Mouse (Mus musculus) forelimb bud, embryonic 11.5 days (tissue): ENCODE data around the gene St13.

Source experiments
- DNase-seq: peaks from one replicate; pipeline ENCODE4 v3.0.0-alpha.2; 2012; ENCODE audit warnings: low read depth, low spot score

Gene St13

GRCm38 (mm10) chr15:81399638-81400315 lies at the start of gene St13, which contains the start of gene Xpnpep3:
St13 (minus strand) TSS chr15:81400077.
Xpnpep3 (plus strand) TSS chr15:81400138.
- DNase-seq, result peak; percentile 95

DNA sequence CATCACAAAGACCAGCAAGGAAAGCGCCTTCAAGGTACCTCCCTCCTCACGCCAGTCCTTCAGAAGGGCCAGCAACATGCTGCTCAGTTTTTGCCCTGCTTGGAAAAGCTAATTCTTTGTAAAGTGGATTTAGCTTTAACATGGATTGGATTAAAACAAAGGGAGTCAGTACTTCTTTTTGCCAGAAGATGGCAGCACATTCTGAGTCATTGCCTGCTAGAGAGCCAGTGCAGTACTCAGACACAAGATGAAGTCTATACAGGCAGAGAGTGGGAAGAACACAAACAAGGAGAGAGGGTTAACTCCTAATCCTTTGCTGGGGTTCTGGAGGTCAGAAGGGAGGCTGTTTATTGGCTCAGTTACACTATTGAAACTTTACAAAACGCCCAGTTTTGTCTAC lies 48.6 kb upstream of the St13 start:
- peak; percentile 83 for DNase-seq

DNA sequence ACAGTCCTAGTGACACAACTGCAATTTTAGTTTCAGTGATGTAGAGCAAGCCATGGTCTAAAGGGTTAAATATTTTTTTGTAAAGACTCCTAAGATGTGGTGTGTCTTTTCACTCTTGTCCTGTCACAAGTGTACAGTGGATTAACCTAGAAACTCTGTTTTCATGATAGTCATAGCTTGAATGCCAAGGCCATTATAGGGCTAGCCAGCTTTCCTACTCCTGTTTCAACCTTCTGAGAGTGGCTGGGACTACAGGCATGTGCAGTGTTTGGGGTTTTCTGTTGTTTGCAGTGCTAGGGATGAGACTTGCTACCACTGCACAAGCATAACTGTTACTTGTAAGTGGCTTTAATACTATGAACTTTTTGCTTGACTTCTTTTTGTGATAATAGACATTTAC lies 39.4 kb upstream of the St13 start:
- DNase-seq, result no peak

DNA sequence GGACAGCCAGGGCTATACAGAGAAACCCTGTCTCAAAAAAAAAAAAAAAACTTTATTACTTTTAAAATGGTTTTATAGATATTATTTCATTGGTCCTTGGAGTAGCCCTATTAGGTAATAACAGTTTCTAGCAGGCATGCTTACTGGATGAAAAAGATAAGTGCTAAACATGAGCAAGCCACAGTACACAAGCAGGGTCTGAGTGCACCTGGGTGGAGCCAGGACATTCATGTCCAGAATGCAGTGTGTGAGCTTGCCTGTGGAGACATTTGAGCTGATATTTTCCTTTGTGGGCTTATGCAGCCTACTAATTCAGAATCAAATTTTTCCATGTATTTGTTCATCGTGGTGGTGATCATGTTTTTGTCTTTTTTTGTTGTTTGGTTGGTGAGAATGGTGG lies 38.5 kb upstream of the St13 start:
- no peak for DNase-seq

GRCm38 (mm10) chr15:81431195-81431594 lies 31.3 kb upstream of the St13 start:
- no peak for DNase-seq

- DNase-seq, result no peak
Measured at GRCm38 (mm10) chr15:81427947-81428346, 28.1 kb upstream of the St13 start.

DNA sequence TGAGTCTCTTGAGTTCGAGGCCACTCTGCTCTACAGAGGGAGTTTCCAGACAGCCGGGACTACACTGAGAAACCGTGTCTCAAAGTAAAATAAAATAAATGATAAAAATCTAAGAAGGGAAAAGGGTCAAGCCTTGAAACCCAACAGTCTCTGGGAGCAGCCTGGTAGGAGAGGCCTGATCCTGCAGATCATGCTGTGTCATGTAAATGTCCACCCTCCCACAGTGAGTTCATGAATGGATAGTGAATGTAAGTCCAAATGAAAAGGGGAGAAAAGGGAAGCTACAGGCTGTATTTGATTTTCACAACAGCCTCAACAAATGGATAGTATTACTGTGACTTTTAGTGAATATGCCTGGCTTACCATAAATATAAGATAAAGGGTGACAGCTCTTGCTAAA lies 25.4 kb upstream of the St13 start:
- DNase-seq, result no peak

- no peak for DNase-seq
Measured at GRCm38 (mm10) chr15:81422156-81422681, 22.3 kb upstream of the St13 start.

DNA sequence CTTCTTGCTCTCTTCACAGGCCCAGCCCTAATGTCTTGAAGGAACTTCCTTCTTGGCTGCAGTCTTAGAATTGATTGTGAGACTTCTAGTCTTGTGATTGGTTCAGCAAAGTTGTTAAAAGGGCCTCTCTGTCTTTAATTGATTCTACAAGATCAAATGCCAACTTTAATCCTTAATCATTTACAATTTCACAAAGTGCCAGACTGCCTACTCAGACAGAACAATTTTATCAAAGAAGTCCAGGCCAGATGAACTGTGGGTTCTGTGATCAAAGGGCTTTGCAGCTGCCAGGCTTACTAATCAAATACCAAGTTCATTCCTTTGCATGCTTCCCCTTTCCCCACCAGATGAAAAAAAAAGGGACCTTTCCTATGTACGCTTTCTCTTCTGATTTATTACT lies 21.6 kb upstream of the St13 start:
- DNase-seq, result no peak

DNA sequence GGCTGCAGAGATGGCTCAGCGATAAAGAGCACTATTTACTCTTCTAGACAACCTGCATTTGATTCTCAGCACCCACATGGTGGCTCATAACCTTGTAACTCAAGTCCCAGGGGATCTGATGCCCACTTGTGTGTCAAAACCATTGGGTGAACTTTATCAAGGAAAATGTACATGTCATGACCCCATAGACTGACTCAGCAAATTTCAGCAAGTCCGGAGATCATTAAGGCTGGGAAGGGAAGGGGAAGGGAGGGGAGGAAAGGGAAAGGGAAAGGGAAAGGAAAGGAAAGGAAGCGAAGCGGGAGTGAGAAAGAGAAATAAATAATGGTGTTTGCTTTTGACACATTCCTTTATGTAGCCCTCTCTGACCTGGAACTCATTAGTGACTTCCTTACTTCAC lies 18.2 kb upstream of the St13 start:
- DNase-seq, result no peak

DNA sequence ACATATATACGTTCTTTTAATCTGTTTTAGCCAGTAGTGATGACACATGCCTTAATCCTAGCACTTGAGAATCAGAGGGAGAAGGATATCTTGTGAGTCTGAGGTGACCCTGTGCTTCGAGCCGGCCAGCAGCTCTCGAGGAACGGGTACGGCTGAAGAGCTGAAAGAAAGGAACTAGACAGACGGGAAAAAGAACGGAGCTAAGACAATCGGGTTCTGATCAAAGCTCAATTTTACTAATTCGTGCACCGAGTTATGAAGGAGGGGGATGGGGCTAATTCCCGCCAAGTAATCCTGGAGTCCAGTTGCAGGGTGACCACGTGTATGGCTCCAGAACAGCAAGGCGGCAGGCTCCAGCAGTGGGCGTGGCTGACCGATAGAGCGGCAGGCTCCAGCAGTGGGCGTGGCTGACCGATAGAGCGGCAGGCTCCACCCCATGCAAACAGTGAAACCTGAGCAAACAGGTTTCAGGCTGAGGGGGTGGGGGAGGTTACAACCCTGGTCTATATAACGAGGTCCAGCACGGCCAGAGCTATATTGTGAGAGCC lies 17.0 kb upstream of the St13 start:
- peak; percentile 64 for DNase-seq

DNA sequence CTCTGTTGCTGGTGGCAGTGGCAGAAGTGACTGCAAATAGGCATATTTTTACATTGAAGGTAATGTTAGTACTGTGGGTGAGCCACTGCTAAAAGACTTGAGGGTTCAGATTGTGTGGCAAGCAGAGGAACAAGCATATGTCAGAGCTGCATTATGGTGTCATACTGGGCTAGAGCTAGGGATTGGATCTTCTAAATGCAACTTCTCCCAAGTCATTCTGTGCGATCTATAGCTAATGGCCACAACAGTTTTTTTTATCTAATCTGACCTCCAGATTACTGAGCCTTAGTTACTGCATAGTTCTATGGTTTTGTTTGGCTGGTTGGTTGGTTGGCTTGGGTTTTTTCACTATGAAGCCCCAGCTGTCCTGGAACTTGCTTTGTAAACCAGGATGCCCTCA lies 8.3 kb upstream of the St13 start, which contains the start of gene Dnajb7:
TSS of gene Dnajb7 (minus strand) at position 101 of the 400 bp plus-strand sequence.
- DNase-seq, result no peak

- no peak for DNase-seq
Measured at GRCm38 (mm10) chr15:81405008-81405407, 5.1 kb upstream of the St13 start.

- no peak for DNase-seq
Measured at GRCm38 (mm10) chr15:81399297-81399637, 610 bp downstream of the St13 start.

GRCm38 (mm10) chr15:81398189-81398588 lies 1.7 kb downstream of the St13 start:
- DNase-seq, result no peak

DNA sequence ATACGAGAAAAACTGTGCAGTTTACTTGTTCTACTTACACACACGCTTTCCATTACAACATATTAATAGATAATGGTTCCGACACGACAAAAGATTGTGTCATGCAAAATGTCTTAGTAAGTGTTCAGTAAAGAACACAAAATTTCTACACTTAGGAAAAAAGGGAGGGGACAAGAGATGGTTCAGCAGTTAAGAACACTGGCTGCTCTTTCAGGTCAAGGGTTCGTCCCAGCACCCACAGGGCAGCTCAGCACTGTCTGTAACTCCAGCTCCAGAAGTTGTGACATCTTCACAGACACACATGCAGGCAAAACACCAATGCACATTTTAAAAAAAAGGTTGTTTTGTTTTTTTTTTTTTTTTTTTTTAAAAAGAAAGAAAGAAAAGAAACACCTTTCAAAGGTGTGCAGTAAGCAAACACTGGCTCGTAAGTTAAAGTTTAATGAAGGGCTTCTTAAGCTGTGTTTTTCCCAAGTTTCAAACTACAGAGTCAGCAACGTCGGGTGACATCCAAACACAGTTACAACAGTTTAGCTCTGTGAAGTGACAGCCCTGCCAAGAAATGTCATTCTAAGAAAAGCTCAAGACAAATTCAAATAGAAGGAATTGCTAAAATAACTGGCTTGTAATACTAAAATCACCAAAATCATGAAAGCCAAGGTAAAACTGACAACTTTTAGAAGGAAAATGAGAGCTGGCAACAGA lies 5.5 kb downstream of the St13 start:
- DNase-seq, result no peak

GRCm38 (mm10) chr15:81392997-81393396 lies 6.9 kb downstream of the St13 start:
- DNase-seq, result no peak

DNA sequence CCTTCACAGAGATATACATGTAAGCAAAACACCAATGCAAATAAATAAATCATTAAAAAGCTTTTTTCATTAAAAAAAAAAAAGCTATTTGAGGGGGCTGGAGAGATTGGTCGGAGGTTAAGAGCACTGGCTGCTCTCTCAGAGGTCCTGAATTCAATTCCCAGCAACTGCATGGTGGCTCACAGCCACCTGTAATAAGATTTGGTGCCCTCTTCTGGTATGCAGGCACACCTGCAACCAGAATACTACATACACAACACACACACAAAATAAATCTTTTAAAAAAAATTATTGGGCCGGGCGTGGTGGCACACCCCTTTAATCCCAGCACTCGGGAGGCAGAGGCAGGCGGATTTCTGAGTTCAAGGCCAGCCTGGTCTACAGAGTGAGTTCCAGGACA lies 13.6 kb downstream of the St13 start:
- no peak for DNase-seq

DNA sequence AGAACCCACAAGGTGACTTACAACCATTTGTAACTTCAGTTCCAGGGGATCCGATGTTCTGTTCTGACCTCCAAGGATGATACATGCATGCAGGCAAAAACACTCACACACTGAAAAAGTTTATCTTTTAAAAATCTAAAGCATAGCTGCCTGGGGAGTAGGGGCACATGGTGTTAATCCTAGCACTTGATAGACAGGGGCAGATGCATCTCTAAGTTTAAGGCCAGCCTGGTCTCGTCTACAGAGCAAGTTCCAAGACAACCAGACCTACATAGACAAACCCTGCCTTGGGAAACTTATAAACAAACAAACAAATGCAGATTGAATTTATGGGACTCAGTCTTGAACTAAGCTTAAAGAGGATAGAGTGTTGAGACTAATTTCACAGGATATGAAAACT lies 21.0 kb downstream of the St13 start:
- DNase-seq, result no peak

DNA sequence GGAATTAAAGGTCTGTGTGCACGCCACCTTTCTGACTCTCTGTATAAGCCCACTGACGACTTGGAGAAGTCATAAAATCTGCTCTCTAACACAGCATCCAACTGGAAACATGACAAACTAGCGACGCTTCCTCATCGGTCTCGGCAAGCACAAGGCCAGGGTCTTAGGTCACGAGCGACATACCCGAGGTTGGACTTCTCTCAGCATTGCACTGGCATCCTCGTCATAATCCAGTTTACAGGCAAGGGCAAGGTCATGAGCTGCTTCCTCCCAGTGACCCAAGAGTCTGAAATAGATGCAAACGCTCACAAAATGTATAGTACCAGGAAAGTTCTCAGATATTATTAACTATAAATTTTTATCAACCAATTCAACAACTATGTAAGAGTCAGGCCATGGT lies 25.3 kb downstream of the St13 start:
- no peak for DNase-seq

- no peak for DNase-seq
Measured at GRCm38 (mm10) chr15:81370356-81370755, 29.5 kb downstream of the St13 start.

GRCm38 (mm10) chr15:81368601-81369000 lies 31.3 kb downstream of the St13 start:
- no peak for DNase-seq

DNA sequence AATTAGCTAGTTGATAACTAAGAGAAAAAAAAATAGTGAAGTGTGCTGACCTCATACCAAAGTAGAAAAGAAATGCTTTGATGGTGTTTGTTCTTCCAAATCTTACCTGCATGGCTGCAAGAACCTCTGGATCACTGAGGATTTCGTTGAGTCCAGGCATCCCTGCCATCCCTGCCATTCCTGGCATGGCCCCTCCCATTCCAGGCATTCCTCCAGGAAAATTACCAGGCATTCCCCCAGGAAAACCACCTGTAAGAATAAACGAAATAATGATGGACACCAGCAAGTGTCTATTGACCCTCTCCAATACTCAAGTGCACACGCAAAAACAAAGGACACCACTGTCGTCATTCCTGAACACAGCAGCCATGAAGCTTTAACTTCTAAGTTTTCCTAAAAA lies 33.6 kb downstream of the St13 start:
- DNase-seq, result no peak
